Mouse (Mus musculus) cerebellum, adult 2 months (tissue): Measurements from ENCODE around the gene Nek9.

Experiments used
- CTCF ChIP-seq: fragments of 200-500 bp; IDR thresholded peaks from 2 replicates; pipeline ENCODE4 v1.5.1; 2011; ENCODE audit warnings: low read depth, mild to moderate bottlenecking, control low read depth, low read length, moderate library complexity, borderline replicate concordance; ENCODE audit not compliant: insufficient read depth
- POLR2A ChIP-seq: fragments of 200-500 bp; IDR thresholded peaks from 2 replicates; pipeline ENCODE4 v1.6.1; 2011; ENCODE audit warnings: low read length, control low read depth, borderline replicate concordance; ENCODE audit not compliant: insufficient read depth

GRCm38 (mm10) chr12:85264940-85265339 is 74.2 kb downstream of the Nek9 start:
- TF ChIP-seq POLR2A (no peak), CTCF (no peak)
